Mouse (Mus musculus) liver, embryonic 14.5 days (tissue): ENCODE data around the gene Pxmp4.

ENCODE experiments used
- CTCF ChIP-seq: IDR thresholded peaks from 2 replicates; pipeline ENCODE4 v1.5.1; 2016; ENCODE audit warnings: antibody characterized with exemption, low read depth, control low read depth
- EP300 ChIP-seq: IDR thresholded peaks from 2 replicates; pipeline ENCODE4 v1.6.1; 2016; ENCODE audit warnings: antibody characterized with exemption, low read depth

DNA sequence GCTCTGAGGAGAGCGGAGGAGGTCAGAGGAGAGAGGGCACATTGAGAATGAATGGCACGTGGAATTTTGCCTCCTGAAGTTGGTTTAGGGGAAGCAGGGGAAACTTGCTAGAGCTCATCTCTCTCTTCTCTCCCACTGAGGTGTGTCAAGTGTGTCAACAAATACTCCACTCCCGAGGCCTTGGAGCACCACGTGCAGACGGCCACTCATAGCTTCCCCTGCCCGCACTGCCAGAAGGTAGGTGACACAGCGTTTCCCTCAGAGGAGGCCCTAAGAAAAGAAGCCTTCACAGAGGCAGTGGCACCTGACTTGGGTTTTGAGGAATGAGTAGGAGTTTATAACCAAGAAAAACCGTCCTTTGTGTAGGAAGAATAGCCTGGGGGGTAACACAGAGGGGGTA, 37.7 kb upstream of the Pxmp4 start:
- TF ChIP-seq CTCF (no peak), EP300 (no peak)
